Mouse (Mus musculus) ovary, postnatal 10 days (tissue): ENCODE data around the gene Rgs12.

Experiments used
- DNase-seq: peaks from one replicate; pipeline ENCODE4 v3.0.0; 2022; ENCODE audit warnings: low spot score

The Rgs12 gene

GRCm38 (mm10) chr5:34981734-34982133, 32.5 kb downstream of the Rgs12 start:
- no peak for DNase-seq

- DNase-seq = no peak
These were observed 35.7 kb downstream of the Rgs12 start for GRCm38 (mm10) chr5:34984933-34985332.

- peak; percentile 50 for DNase-seq
These were observed 36.6 kb downstream of the Rgs12 start for GRCm38 (mm10) chr5:34985867-34986266.

GRCm38 (mm10) chr5:34987396-34987795, 38.2 kb downstream of the Rgs12 start:
- DNase-seq = no peak

GRCm38 (mm10) chr5:34988690-34989089, 39.4 kb downstream of the Rgs12 start:
- DNase-seq = no peak

- DNase-seq = no peak
These were observed 40.1 kb downstream of the Rgs12 start for GRCm38 (mm10) chr5:34989321-34989772.

GRCm38 (mm10) chr5:34998754-34999153, 49.5 kb downstream of the Rgs12 start:
- no peak for DNase-seq

GRCm38 (mm10) chr5:34999281-34999680, 50.0 kb downstream of the Rgs12 start:
- no peak for DNase-seq

GRCm38 (mm10) chr5:35000323-35000722, 51.1 kb downstream of the Rgs12 start:
- no peak for DNase-seq

- no peak for DNase-seq
These were observed 51.9 kb downstream of the Rgs12 start for GRCm38 (mm10) chr5:35001144-35001543.

- DNase-seq = no peak
These were observed 54.4 kb downstream of the Rgs12 start for GRCm38 (mm10) chr5:35003611-35004162.

- no peak for DNase-seq
These were observed 55.5 kb downstream of the Rgs12 start for GRCm38 (mm10) chr5:35004769-35005168.

- DNase-seq = no peak
These were observed 56.4 kb downstream of the Rgs12 start for GRCm38 (mm10) chr5:35005659-35006058.

- no peak for DNase-seq
These were observed 57.4 kb downstream of the Rgs12 start for GRCm38 (mm10) chr5:35006599-35006998.

GRCm38 (mm10) chr5:35009163-35009562, 59.9 kb downstream of the Rgs12 start:
- no peak for DNase-seq

GRCm38 (mm10) chr5:35010656-35011055, 61.4 kb downstream of the Rgs12 start:
- no peak for DNase-seq

GRCm38 (mm10) chr5:35011156-35011923, 62.1 kb downstream of the Rgs12 start:
- DNase-seq = no peak

GRCm38 (mm10) chr5:35014036-35014435, 64.8 kb downstream of the Rgs12 start:
- no peak for DNase-seq

- no peak for DNase-seq
These were observed 70.5 kb downstream of the Rgs12 start for GRCm38 (mm10) chr5:35019673-35020300.

GRCm38 (mm10) chr5:35020410-35021241, 71.4 kb downstream of the Rgs12 start:
- no peak for DNase-seq

- DNase-seq = peak; percentile 39
These were observed 75.7 kb downstream of the Rgs12 start for GRCm38 (mm10) chr5:35024975-35025374.

- DNase-seq = no peak
These were observed 80.1 kb downstream of the Rgs12 start for GRCm38 (mm10) chr5:35029303-35029702.
